Mouse (Mus musculus): ENCODE data around the gene Slc36a3.

GRCm38 (mm10) chr11:55120821-55121271 is 30.7 kb downstream of the Slc36a3 start:
- TF ChIP-seq CTCF (conservative IDR thresholded peaks at IDR 0.05; ENCODE audit: insufficient read depth, insufficient read length, low read depth, low read length), result no peak
- no peak for TF ChIP-seq POLR2A (IDR thresholded peaks at IDR 0.05; ENCODE audit: low read depth, low read length)

Measured in kidney, adult 2 months (tissue).